Mouse (Mus musculus) cerebellum, adult 2 months (tissue): ENCODE data around the gene Rprd2.

Experiments
- CTCF ChIP-seq: fragments of 200-500 bp; IDR thresholded peaks from 2 replicates; pipeline ENCODE4 v1.5.1; 2011; ENCODE audit warnings: low read depth, mild to moderate bottlenecking, control low read depth, low read length, moderate library complexity, borderline replicate concordance; ENCODE audit not compliant: insufficient read depth
- POLR2A ChIP-seq: fragments of 200-500 bp; IDR thresholded peaks from 2 replicates; pipeline ENCODE4 v1.6.1; 2011; ENCODE audit warnings: low read length, control low read depth, borderline replicate concordance; ENCODE audit not compliant: insufficient read depth

DNA sequence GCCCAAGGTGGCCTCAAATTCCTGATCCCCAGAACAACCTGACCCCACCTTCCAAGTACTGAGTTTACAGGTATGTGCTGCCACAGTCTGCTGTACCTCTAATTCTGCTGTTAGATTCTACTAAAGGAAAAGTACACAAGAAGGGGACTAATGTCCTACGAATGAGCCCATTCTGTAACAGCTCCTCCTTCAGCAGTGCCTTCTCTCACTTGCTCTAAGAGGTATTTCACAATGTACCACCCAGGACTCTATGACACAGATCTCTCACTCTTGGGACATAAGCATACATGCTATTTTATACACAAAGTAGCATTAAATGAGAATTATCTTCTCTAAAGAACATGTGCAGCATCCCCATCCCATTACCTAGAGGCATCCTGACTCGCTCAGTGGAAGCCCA is 25.0 kb downstream of the Rprd2 start:
- TF ChIP-seq POLR2A (no peak), CTCF (no peak)
